Mouse (Mus musculus) olfactory bulb, adult 2 months (tissue): ENCODE data around the gene Macrod1.

ENCODE experiments used
- CTCF ChIP-seq: fragments of 200-500 bp; IDR thresholded peaks from 2 replicates; pipeline ENCODE4 v1.5.1; 2012; ENCODE audit warnings: low read depth, mild to moderate bottlenecking, low read length, moderate library complexity; ENCODE audit not compliant: insufficient read depth
- POLR2A ChIP-seq: fragments of 200-500 bp; IDR thresholded peaks from 2 replicates; pipeline ENCODE4 v1.6.1; 2012; ENCODE audit warnings: mild to moderate bottlenecking, low read depth, low read length, moderate library complexity; ENCODE audit not compliant: insufficient read depth

DNA sequence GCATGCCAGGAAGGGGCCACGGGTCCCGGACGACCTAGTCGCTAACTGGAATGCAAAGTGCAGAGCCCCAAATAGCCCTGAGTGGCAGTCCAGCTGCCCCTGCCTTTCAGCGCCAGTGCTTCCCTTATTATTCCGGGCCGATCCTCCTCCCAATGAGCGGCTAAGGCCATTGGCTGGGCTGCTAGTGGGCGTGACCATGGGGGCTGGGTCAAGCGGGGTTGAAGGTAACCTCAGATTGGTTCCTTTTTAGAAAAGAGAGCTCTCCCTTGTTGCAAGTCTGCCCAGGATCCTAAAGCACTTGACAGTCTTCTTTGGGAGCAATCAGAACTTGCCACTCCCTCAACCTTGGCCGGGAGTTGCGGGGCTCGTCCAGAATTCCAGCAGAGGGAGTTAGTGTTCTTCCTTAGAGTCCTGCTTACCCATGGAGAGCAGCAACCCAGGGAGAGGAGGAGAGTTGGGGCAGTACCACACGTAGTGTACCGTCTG, 1.2 kb downstream of the Macrod1 start:
- TF ChIP-seq CTCF (no peak), POLR2A (no peak)
